Mouse (Mus musculus) forebrain, postnatal 0 days (tissue): Measurements from ENCODE around the gene Atp6v0d1. TPM values are rescaled to one million over a fixed set of nuclear protein-coding genes. Genes with fewer than 3 reads are reported as not detected.

Experiments used
- ATAC-seq: fragments of 200-750 bp; cut with Nextera tagmentation; 2 replicates; pipeline ENCODE4 v1.8.0; 2017; ENCODE audit warnings: mild to moderate bottlenecking, moderate library complexity
- DNase-seq: peaks from one replicate; pipeline ENCODE4 v3.0.0-alpha.2; 2015
- H3K27ac ChIP-seq: fragments of 300-500 bp; sonication (generic); 2 replicates; pipeline ENCODE4 v1.5.1; 2014; ENCODE audit warnings: low read depth, mild to moderate bottlenecking, antibody characterized with exemption, low read length, moderate library complexity, mixed read lengths
- H3K27me3 ChIP-seq: fragments of 300-500 bp; sonication (generic); 2 replicates; pipeline ENCODE4 v1.6.1; 2014; ENCODE audit warnings: mild to moderate bottlenecking, low read length, mixed read lengths; ENCODE audit not compliant: insufficient read depth
- H3K36me3 ChIP-seq: fragments of 300-500 bp; sonication (generic); 2 replicates; pipeline ENCODE4 v1.6.1; 2014; ENCODE audit warnings: mild to moderate bottlenecking, moderate library complexity; ENCODE audit not compliant: insufficient read depth
- H3K4me1 ChIP-seq: fragments of 300-500 bp; sonication (generic); 2 replicates; pipeline ENCODE4 v1.6.1; 2014; ENCODE audit warnings: antibody characterized with exemption; ENCODE audit not compliant: insufficient read depth
- H3K4me2 ChIP-seq: fragments of 300-500 bp; sonication (generic); 2 replicates; pipeline ENCODE4 v1.6.1; 2014; ENCODE audit warnings: low read depth, mild to moderate bottlenecking, moderate library complexity
- H3K4me3 ChIP-seq: fragments of 300-500 bp; sonication (generic); 2 replicates; pipeline ENCODE4 v1.5.1; 2014; ENCODE audit warnings: low read depth, low read length, mixed read lengths
- H3K9ac ChIP-seq: fragments of 300-500 bp; sonication (generic); 2 replicates; pipeline ENCODE4 v1.6.1; 2014; ENCODE audit warnings: mild to moderate bottlenecking
- H3K9me3 ChIP-seq: fragments of 300-500 bp; sonication (generic); 2 replicates; pipeline ENCODE4 v1.6.1; 2016; ENCODE audit warnings: low read length
- CTCF ChIP-seq: sonication (generic); IDR thresholded peaks from 2 replicates; pipeline ENCODE4 v1.5.1; 2016; ENCODE audit warnings: antibody characterized with exemption, control low read depth, low read depth
- WGBS: fragments of 180-500 bp; shearing (Covaris S2); extraction: QIAGEN DNeasy Blood & Tissue Kit; methylation state at CpG from one replicate; pipeline ENCODE4 v1.1.7; 2014; 5-methylcytosine and 5-hydroxymethylcytosine counted together
- polyA plus RNA-seq: library from polyadenylated mRNA; unstranded; fragments of >200 nt; fragmentation: Nextera tagmentation; extraction: Ambion mirVana; gene quantifications from 2 replicates; pipeline ENCODE4 v1.2.1, GENCODE M21; 2015
- total RNA-seq: library from RNA; depleted of rRNA; stranded (reverse); fragments of >200 nt; gene quantifications from 2 replicates; pipeline ENCODE4 v1.2.3, GENCODE M21; 2014

Atp6v0d1 gene
- total and polyA plus RNA-seq, 2 experiments from 2014 or later, result 179 to 275 TPM

DNA sequence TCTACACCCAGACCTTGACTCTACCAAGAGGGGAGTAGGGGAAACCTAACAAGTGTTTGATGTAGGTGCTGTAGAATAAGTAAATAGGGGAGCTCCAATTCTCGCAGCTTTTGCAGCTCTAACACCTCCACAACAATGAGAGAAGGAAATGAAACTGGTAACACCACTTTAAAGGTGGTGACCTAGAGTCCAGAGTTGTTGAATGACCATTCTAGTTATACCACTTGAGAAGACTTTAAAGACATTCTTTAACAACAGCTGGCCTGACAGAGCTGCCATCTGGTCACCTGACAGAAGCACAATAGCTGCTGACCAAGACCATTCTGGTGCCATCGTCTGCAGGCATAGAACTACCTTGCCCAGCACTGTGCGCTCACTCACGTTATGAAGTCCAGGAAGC is 26.9 kb downstream of the Atp6v0d1 start:
- ATAC-seq, result no peak
- DNase-seq, result no peak
- WGBS, result 90% methylated on average over 4 of the region's 4 CpGs
- no peak overlapping the region for H3K27ac ChIP-seq
- H3K36me3 ChIP-seq, result peaks cover 39% of the 10 kb centered on the region
- H3K4me2 ChIP-seq, result no peak overlapping the region
- H3K9me3 ChIP-seq, result no peaks in the 10 kb centered on the region
- no peaks in the 10 kb centered on the region for H3K4me1 ChIP-seq
- no peak overlapping the region for H3K9ac ChIP-seq
- no peak for TF ChIP-seq CTCF
- H3K27me3 ChIP-seq, result no peaks in the 10 kb centered on the region
- no peak overlapping the region for H3K4me3 ChIP-seq

DNA sequence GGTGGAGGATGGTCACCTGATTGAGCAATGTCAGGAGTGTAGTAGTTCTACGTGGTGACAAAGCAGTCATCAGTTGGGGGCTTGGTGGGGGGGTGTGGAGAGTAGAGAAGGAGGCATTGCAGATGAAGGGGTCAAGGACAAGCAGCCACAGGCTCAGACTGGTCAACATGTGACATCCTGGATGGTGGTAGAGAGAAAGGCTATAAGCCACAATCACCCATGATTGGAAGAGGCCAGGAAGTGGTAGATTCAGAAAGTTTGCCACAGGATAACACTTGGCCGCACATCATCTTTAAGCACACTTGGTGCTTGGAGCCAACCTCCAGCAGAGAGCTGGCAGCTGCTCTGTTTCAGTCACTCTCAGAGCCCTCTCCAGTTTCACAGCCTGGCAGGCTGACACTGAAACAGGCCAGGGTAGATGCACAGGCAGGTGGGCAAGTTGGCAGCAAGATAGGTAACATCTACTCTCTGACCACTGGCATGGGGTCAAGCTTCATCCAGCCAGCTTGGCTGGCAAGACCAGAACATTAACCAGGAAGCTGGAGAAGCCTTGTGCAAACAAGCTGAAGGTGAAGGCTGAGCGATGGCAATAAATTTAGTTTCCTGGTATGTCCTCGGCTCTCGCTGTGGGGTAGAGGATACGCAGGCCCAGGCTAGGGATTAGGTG is 28.7 kb downstream of the Atp6v0d1 start:
- H3K4me1 ChIP-seq, result no peaks in the 10 kb centered on the region
- H3K4me2 ChIP-seq, result no peak overlapping the region
- WGBS, result 88% methylated on average over 6 of the region's 6 CpGs
- no peaks in the 10 kb centered on the region for H3K9me3 ChIP-seq
- DNase-seq, result no peak
- H3K4me3 ChIP-seq, result no peak overlapping the region
- peaks cover 48% of the 10 kb centered on the region for H3K36me3 ChIP-seq
- H3K9ac ChIP-seq, result no peak overlapping the region
- H3K27ac ChIP-seq, result no peak overlapping the region
- ATAC-seq, result no peak
- no peak for TF ChIP-seq CTCF
- no peaks in the 10 kb centered on the region for H3K27me3 ChIP-seq

DNA sequence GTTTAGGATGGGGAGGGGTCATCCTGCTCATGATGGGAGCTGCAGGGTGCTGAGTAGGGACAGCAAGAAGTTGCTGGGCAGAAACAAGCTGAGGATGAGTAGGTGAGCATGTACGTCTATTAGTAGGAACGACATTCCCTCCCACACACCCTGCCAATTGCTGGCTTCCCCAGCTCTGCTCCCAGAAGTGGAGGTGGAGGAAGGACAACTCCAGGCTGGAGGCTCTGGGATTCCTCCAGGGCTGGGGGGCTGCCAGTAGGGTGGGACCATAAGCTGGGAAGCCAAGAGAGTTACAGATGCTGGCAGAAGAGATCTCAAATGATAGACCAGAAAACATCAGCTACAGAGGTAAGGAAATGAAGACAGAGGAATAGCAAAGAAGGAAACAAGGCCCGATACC is 29.3 kb downstream of the Atp6v0d1 start:
- Histone ChIP-seq H3K36me3 (peaks cover 45% of the 10 kb centered on the region), H3K27me3 (no peaks in the 10 kb centered on the region), H3K27ac (no peak overlapping the region), H3K4me2 (no peak overlapping the region), H3K9ac (no peak overlapping the region), H3K4me1 (no peaks in the 10 kb centered on the region), H3K4me3 (no peak overlapping the region), H3K9me3 (no peaks in the 10 kb centered on the region)
- WGBS, result 86% methylated on average over 3 of the region's 3 CpGs
- no peak for DNase-seq
- TF ChIP-seq CTCF, result no peak
- ATAC-seq, result no peak

DNA sequence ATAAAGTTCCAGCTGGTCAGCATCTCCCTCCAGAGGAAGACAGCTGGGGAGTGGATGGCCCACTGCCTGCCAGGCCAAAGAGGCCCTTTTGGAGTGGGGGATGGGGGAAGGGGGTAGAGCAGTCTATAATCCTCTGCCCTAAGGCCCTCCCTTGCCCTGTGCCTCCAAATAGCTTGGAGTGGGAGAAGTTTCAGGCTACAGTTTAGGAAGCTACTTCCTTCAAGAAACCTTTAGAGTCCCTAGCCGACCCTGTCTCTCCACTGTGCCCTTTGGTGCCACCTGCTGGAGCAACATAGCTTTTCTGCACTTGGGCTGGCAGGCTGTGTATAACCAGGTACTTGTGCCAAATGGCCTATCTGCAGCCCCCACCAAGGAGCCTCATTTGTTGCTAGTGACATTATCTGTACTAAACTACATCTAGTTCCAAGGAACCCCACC is 31.9 kb downstream of the Atp6v0d1 start:
- Histone ChIP-seq H3K4me3 (no peak overlapping the region), H3K4me1 (no peaks in the 10 kb centered on the region), H3K9ac (no peak overlapping the region), H3K9me3 (no peaks in the 10 kb centered on the region), H3K27ac (no peak overlapping the region), H3K27me3 (no peaks in the 10 kb centered on the region), H3K36me3 (peaks cover 55% of the 10 kb centered on the region), H3K4me2 (no peak overlapping the region)
- ATAC-seq (peak; percentile 51), DNase-seq (peak; percentile 77)
- peak; percentile 79 for TF ChIP-seq CTCF
- WGBS, result 0% methylated on average over 1 of the region's 1 CpGs

DNA sequence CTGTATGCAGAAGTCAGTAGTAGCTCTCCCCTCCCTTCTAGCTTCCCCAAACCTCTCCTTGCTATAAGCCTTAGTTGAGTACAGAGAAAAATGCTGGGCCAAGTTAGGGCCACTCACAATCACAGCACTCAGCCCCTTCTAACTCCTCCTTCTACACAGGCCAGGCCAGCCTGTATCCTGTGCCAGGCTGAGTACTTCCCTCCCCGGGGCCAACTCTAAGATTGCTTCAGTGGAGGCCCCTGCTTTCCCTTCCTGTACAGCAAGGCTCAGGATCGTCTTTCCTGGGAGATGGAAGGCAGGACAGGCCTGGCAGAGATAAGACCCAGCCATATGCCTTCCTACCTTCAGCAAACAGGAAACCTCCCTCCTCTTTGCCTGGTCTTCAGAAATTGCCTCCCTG is 32.4 kb downstream of the Atp6v0d1 start:
- 33% methylated on average over 2 of the region's 2 CpGs for WGBS
- no peak overlapping the region for H3K4me3 ChIP-seq
- DNase-seq (no peak), ATAC-seq (no peak)
- no peaks in the 10 kb centered on the region for H3K9me3 ChIP-seq
- H3K9ac ChIP-seq, result no peak overlapping the region
- no peaks in the 10 kb centered on the region for H3K27me3 ChIP-seq
- H3K4me1 ChIP-seq, result no peaks in the 10 kb centered on the region
- no peak overlapping the region for H3K27ac ChIP-seq
- no peak overlapping the region for H3K4me2 ChIP-seq
- H3K36me3 ChIP-seq, result peaks cover 56% of the 10 kb centered on the region
- TF ChIP-seq CTCF, result no peak

DNA sequence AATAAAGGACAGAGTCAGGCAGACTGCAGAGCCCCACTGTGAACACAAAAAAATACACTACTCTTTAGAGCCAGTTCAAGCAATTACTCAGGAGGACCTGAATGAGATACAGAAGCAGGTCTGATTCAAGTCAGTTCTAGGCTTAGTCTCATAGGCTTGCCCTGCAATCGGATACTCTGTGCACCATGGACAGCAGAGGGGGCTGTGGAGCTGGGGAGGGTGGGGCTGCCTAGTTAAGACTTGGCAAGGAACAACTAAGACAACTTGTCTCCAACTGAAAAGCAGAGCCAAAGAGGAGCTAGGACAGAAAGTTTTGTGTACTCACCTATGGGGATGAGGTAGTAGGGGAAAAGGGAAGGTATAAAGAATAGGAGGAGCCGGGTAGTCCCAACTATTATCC is 34.1 kb downstream of the Atp6v0d1 start:
- H3K9me3 ChIP-seq, result no peaks in the 10 kb centered on the region
- peak; percentile 44 for TF ChIP-seq CTCF

DNA sequence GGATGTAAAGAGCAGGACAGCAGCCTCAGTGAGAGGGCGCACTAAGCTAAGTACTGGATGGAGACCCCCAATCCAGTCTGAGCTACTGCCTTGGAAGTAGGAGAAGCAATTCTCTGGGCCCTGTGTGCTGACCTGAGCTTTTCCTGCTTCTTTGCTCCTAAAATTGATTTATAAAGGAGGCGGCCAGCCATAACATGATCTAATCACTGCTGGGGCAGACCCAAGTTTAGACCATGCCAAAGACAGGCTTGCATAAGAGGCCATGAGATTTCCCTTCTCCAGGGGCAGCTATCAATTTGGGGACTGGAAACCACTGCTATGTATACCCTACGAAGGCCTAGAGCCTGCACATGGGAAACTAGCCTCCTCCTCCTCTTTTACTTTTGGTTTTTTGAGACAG is 36.6 kb downstream of the Atp6v0d1 start:
- Histone ChIP-seq H3K27ac (no peak overlapping the region), H3K4me2 (no peak overlapping the region), H3K4me1 (no peaks in the 10 kb centered on the region), H3K27me3 (no peaks in the 10 kb centered on the region), H3K9ac (no peak overlapping the region), H3K36me3 (peaks cover 51% of the 10 kb centered on the region), H3K9me3 (no peaks in the 10 kb centered on the region), H3K4me3 (no peak overlapping the region)
- no peak for ATAC-seq
- no peak for TF ChIP-seq CTCF
- WGBS, result 79% methylated on average over 3 of the region's 3 CpGs
- DNase-seq, result no peak

More for the DNA sequence above, 34.1 kb downstream of the Atp6v0d1 start:
- H3K4me3 ChIP-seq, result no peak overlapping the region
- no peaks in the 10 kb centered on the region for H3K27me3 ChIP-seq
- no peak overlapping the region for H3K4me2 ChIP-seq
- 53% methylated on average over 2 of the region's 2 CpGs for WGBS
- DNase-seq (no peak), ATAC-seq (no peak)
- no peaks in the 10 kb centered on the region for H3K4me1 ChIP-seq
- H3K36me3 ChIP-seq, result peaks cover 43% of the 10 kb centered on the region
- H3K27ac ChIP-seq, result no peak overlapping the region
- H3K9ac ChIP-seq, result no peak overlapping the region
